Mouse (Mus musculus) midbrain, embryonic 15.5 days (tissue): ENCODE data around the gene Gm10638. TPM values are rescaled to one million over a fixed set of nuclear protein-coding genes. Genes with fewer than 3 reads are reported as not detected.

Source experiments
- polyA plus RNA-seq: library from polyadenylated mRNA; unstranded; fragments of >200 nt; fragmentation: Nextera tagmentation; extraction: Ambion mirVana; gene quantifications from 2 replicates; pipeline ENCODE4 v1.2.1, GENCODE M21; 2015

The Gm10638 gene
- polyA plus RNA-seq, 1 experiment from 2014 or later, result 6.4 TPM

Other genes with a start within 250 kb of the Gm10638 start
- 0.06 and 0.15 TPM in 2 replicates for gene Abcc12, start 165.0 kb upstream of the Gm10638 start, polyA plus RNA-seq
- 84.7 and 86.6 TPM in 2 replicates for gene Lonp2, start 121.7 kb upstream of the Gm10638 start, polyA plus RNA-seq
- gene Siah1a, start 235 bp downstream of the Gm10638 start, polyA plus RNA-seq, result 74.8 and 76.1 TPM in 2 replicates
- 11.4 and 11.8 TPM in 2 replicates for gene N4bp1, start 139.6 kb downstream of the Gm10638 start, polyA plus RNA-seq